Mouse (Mus musculus) kidney, embryonic 15.5 days (tissue): ENCODE data around the gene Fibcd1. TPM values are rescaled to one million over a fixed set of nuclear protein-coding genes. Genes with fewer than 3 reads are reported as not detected.
A peak's percentile ranks its signal among the peaks of the same experiment; 100 is the strongest.

Experiments
- ATAC-seq: fragments of 200-750 bp; cut with Nextera tagmentation; replicated peaks from 2 replicates; pipeline ENCODE4 v1.8.0; 2017; ENCODE audit warnings: moderate TSS enrichment; ENCODE audit not compliant: low FRiP score
- H3K27ac ChIP-seq: fragments of 300-500 bp; sonication (generic); 2 replicates; pipeline ENCODE4 v1.5.1; 2015; ENCODE audit warnings: mild to moderate bottlenecking, inconsistent platforms
- H3K27me3 ChIP-seq: fragments of 300-500 bp; sonication (generic); 2 replicates; pipeline ENCODE4 v1.6.1; 2015; ENCODE audit warnings: inconsistent platforms
- H3K36me3 ChIP-seq: fragments of 300-500 bp; sonication (generic); 2 replicates; pipeline ENCODE4 v1.6.1; 2015; ENCODE audit warnings: inconsistent platforms
- H3K4me1 ChIP-seq: fragments of 300-500 bp; sonication (generic); 2 replicates; pipeline ENCODE4 v1.6.1; 2015; ENCODE audit warnings: inconsistent platforms
- H3K4me2 ChIP-seq: fragments of 300-500 bp; sonication (generic); 2 replicates; pipeline ENCODE4 v1.6.1; 2015; ENCODE audit warnings: moderate library complexity, mild to moderate bottlenecking, inconsistent platforms
- H3K4me3 ChIP-seq: fragments of 300-500 bp; sonication (generic); replicated peaks from 2 replicates; pipeline ENCODE4 v1.5.1; 2015; ENCODE audit warnings: mild to moderate bottlenecking, inconsistent platforms
- H3K9ac ChIP-seq: fragments of 300-500 bp; sonication (generic); 2 replicates; pipeline ENCODE4 v1.6.1; 2015; ENCODE audit warnings: mild to moderate bottlenecking, inconsistent platforms
- H3K9me3 ChIP-seq: fragments of 300-500 bp; sonication (generic); replicated peaks from 2 replicates; pipeline ENCODE4 v1.6.1; 2016; ENCODE audit warnings: inconsistent platforms
- WGBS: fragments of 180-500 bp; shearing (Covaris S2); methylation state at CpG from one replicate; pipeline ENCODE4 v1.1.7; 2015; ENCODE audit warnings: mixed read lengths; 5-methylcytosine and 5-hydroxymethylcytosine counted together
- polyA plus RNA-seq: library from polyadenylated mRNA; unstranded; fragments of >200 nt; fragmentation: Nextera tagmentation; extraction: Ambion mirVana; gene quantifications from 2 replicates; pipeline ENCODE4 v1.2.1, GENCODE M21; 2015

The Fibcd1 gene
- polyA plus RNA-seq, 1 experiment from 2014 or later = 1.6 TPM

DNA sequence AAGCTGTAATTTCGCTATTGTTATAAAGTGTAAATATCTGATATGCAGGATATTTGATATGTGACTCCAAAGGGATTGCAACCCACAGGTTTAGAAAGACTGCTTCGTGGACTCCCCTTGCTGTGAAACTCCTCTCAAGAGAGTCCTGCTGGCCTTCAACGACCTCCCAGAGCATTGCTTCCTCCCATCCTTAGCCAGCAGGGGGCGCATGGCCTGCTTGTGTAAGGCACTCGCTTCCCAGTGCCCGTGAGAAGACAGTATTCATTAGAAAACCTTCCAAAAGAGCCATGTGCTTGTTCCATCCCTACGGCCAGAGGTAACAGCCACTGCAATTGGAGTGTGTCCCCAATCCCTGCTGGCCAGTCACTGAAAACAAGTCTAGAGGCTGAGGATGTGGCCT, 58.8 kb downstream of the Fibcd1 start:
- Histone ChIP-seq H3K4me3 (no peak overlapping the region), H3K9ac (no peak overlapping the region), H3K36me3 (peaks cover 99% of the 10 kb centered on the region), H3K9me3 (no peaks in the 10 kb centered on the region), H3K4me2 (no peak overlapping the region), H3K27me3 (no peaks in the 10 kb centered on the region), H3K27ac (no peak overlapping the region), H3K4me1 (peaks cover 19% of the 10 kb centered on the region; the same call in 1 of the 2 replicates)
- no peak for ATAC-seq
- WGBS = 22% methylated on average over 7 of the region's 7 CpGs

DNA sequence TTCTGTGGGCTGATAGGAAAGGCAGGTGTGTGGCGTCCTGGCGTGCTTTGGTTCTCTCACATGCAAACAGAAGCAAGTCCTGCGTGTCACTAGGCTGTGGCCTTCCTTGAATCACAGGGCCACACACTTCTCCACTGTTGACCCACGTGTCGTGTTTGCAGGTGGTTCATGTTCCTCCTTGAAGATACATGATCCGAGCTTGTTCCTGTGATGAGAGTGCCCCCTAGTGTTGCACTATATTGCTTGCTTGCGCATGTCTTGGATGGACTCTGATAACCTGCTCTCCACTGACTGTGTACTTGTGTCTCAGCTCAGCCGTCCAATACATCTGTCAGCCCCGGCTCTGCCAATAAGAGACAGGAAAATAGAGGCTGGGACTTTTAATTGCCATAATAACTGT, 60.7 kb downstream of the Fibcd1 start:
- WGBS = 29% methylated on average over 9 of the region's 9 CpGs
- Histone ChIP-seq H3K4me2 (no peak overlapping the region), H3K36me3 (peaks cover 99% of the 10 kb centered on the region), H3K4me1 (peaks cover 8% of the 10 kb centered on the region; the same call in 1 of the 2 replicates), H3K9ac (no peak overlapping the region), H3K27ac (no peak overlapping the region), H3K27me3 (no peaks in the 10 kb centered on the region), H3K4me3 (no peak overlapping the region), H3K9me3 (no peaks in the 10 kb centered on the region)
- 0 out of 2 replicates have a peak, but pooled peaks have one; percentile 58 for ATAC-seq

DNA sequence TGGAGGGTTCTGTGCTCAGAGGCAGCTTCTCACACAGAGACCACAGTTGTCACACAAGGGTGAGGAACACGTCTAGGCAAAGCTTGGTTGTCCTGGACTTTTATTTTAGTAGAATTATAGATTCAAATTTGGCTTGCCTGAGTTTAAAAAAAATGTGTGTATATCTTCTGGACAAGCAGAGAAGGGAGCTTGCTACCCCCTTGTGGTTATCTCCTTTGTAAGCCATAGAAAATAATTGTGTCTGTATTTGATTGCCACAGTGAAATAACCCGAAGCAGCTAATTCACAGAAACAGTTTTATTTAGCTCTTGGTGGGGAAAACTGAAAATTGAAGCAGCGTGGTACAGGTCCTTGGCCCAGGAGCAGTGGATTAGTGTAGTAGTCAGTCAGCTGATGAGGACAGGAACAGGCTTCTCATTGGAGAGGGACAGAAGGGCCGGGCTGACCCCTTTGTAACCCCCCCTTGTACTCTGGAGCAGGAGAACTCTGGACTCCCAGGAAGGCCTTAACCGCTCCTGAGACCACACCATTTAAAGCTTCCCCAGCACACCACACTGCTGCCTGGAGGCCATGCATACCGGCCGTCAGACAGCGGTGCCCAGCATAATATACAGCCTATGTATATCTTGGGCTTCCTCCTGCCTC, 62.7 kb downstream of the Fibcd1 start:
- peaks cover 8% of the 10 kb centered on the region; the same call in 1 of the 2 replicates for H3K4me1 ChIP-seq
- no peak overlapping the region for H3K4me2 ChIP-seq
- peaks cover 99% of the 10 kb centered on the region for H3K36me3 ChIP-seq
- H3K27me3 ChIP-seq = no peaks in the 10 kb centered on the region
- H3K9ac ChIP-seq = no peak overlapping the region
- 0 out of 2 replicates have a peak, but pooled peaks have one; percentile 49 for ATAC-seq
- H3K9me3 ChIP-seq = no peaks in the 10 kb centered on the region
- H3K4me3 ChIP-seq = no peak overlapping the region
- 51% methylated on average over 8 of the region's 8 CpGs for WGBS
- no peak overlapping the region for H3K27ac ChIP-seq

DNA sequence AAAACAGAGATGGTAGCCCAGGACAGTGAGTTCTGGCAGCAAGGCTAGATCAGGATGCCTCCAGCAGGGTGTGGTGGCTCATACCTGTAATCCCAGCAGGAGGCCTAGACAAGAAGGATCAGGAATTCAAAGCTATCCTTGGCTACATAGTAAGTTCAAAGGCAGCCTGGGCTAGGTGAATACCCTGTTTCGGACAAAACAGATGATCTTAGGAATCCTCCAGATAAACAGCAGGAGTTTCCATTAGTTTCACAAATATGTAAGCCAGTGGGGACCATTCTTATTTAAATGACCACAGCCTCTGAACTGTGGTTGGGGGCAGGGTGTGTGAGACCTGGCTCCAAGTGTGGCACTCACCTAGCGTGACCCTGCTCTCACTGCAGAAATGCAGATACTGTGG, 66.5 kb downstream of the Fibcd1 start:
- H3K4me2 ChIP-seq = no peak overlapping the region
- 0 out of 2 replicates have a peak, but pooled peaks cover 8% of the 10 kb centered on the region for H3K4me1 ChIP-seq
- WGBS = 87% methylated on average over 2 of the region's 2 CpGs
- H3K27ac ChIP-seq = no peak overlapping the region
- H3K4me3 ChIP-seq = no peak overlapping the region
- peaks cover 86% of the 10 kb centered on the region for H3K36me3 ChIP-seq
- H3K27me3 ChIP-seq = no peaks in the 10 kb centered on the region
- no peak overlapping the region for H3K9ac ChIP-seq
- ATAC-seq = no peak
- H3K9me3 ChIP-seq = no peaks in the 10 kb centered on the region

DNA sequence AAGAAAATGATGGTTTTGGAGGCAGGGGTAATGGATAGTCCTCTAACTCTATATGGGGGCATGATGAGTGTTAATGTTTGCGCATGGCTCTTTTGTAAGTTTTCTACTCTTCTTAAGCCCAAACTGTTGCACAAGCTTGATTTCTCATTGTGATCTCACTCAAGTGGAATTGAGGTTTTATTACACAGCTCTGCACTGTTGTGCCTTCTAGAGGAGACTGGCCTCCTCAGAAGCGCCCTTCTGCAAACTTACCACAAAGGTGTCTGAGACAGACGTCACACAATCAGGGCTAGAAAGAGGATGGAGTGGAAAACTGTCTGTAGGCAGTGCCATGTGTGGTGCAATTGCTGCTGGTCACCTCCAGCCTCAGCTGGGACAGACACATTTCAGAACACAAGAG, 69.3 kb downstream of the Fibcd1 start:
- no peaks in the 10 kb centered on the region for H3K9me3 ChIP-seq
- peaks cover 62% of the 10 kb centered on the region for H3K36me3 ChIP-seq
- no peak overlapping the region for H3K9ac ChIP-seq
- WGBS = 94% methylated on average over 3 of the region's 3 CpGs
- no peak overlapping the region for H3K27ac ChIP-seq
- H3K4me3 ChIP-seq = no peak overlapping the region
- no peak for ATAC-seq
- no peaks in the 10 kb centered on the region for H3K27me3 ChIP-seq
- H3K4me2 ChIP-seq = no peak overlapping the region
- H3K4me1 ChIP-seq = peaks cover 21% of the 10 kb centered on the region

DNA sequence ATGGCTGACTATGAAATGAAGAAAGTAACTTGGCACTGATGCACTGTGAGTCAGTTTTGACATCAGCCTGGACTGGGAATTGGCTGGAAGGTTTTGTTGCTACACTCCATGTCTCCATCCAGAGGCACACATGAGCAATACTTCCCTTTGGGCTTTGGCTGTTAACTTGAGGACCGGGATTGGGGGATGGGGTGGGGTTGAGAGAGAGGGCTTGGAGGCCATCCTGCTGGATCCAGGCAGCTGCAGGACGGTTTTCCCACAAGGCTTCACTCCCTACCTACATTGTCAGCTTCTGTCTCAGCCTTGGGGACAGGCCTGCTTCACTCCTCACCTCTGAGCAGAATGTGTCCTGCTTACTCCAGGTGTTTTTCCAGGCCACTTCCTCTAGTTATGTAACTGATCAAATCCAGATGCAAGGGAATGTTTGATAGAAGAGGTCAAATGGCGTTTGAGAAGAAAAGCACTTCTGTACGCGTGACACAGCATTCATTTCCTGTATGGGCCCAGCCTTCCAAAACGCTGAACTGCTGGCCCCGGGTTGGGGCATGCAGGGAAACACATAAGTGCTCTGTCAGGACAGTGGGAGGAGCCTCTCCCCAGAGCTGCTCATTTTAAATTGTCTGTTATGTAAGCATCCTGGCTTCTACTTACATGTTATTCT, 74.9 kb downstream of the Fibcd1 start:
- peak overlapping the region; percentile 24 for H3K4me2 ChIP-seq
- H3K4me1 ChIP-seq = peaks cover 75% of the 10 kb centered on the region
- peak; percentile 78 for ATAC-seq
- H3K27me3 ChIP-seq = no peaks in the 10 kb centered on the region
- H3K27ac ChIP-seq = peak overlapping the region; percentile 90
- H3K4me3 ChIP-seq = no peak overlapping the region
- H3K9ac ChIP-seq = no peak overlapping the region
- WGBS = 11% methylated on average over 7 of the region's 7 CpGs
- no peaks in the 10 kb centered on the region for H3K9me3 ChIP-seq
- H3K36me3 ChIP-seq = peaks cover 15% of the 10 kb centered on the region

DNA sequence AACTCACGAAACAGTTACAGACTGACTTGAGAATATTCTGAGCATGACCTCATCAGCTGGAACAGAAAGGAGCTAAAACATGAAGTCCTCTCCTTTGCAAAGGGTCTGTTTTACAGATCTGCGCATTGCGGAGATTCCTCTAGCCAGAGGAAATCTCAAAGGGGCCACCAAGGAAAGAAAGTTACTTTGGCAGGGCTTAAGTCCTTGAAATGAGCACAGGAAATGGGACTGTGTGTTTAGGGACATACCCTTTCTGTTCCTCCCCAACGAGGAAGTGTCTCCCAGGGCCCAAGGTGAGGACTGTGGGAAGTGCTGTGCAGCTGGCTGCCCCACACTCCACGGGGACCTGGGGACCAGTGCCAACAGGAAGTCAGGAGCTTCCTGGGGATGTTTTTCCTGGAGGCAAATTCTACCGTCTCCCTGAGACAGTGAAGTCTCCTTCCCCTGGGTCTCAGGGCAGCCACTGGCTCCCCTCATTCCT, 76.1 kb downstream of the Fibcd1 start:
- Histone ChIP-seq H3K4me2 (peak overlapping the region; percentile 12), H3K27ac (peak overlapping the region; percentile 90), H3K36me3 (peaks cover 8% of the 10 kb centered on the region), H3K4me3 (no peak overlapping the region), H3K9me3 (no peaks in the 10 kb centered on the region), H3K4me1 (peaks cover 87% of the 10 kb centered on the region), H3K9ac (no peak overlapping the region), H3K27me3 (no peaks in the 10 kb centered on the region)
- no peak for ATAC-seq
- 19% methylated on average over 6 of the region's 6 CpGs for WGBS

DNA sequence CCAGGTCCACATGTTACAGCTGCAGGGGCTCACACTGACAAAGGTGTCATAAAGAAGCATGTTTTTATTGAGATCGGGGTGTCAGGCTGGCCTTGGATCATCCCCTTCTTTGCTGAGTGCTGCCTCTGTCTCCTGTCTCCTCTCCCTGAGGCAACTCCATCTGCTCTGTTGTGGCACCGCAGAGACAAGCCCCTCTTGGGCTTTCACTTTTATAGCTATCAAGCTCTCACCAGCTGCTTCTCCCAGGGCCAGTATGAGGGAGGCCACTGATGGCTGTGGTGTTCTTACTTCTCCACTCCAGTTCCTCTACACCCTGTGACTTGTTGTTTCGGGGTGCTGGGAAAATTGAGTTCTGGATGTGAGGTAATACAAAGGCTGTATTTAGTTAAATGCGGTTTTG, 76.7 kb downstream of the Fibcd1 start:
- H3K4me2 ChIP-seq = peak overlapping the region; percentile 12
- ATAC-seq = no peak
- peaks cover 2% of the 10 kb centered on the region for H3K36me3 ChIP-seq
- peak overlapping the region; percentile 90 for H3K27ac ChIP-seq
- 28% methylated on average over 4 of the region's 4 CpGs for WGBS
- no peak overlapping the region for H3K4me3 ChIP-seq
- no peaks in the 10 kb centered on the region for H3K9me3 ChIP-seq
- no peak overlapping the region for H3K9ac ChIP-seq
- H3K27me3 ChIP-seq = no peaks in the 10 kb centered on the region
- peaks cover 91% of the 10 kb centered on the region for H3K4me1 ChIP-seq

DNA sequence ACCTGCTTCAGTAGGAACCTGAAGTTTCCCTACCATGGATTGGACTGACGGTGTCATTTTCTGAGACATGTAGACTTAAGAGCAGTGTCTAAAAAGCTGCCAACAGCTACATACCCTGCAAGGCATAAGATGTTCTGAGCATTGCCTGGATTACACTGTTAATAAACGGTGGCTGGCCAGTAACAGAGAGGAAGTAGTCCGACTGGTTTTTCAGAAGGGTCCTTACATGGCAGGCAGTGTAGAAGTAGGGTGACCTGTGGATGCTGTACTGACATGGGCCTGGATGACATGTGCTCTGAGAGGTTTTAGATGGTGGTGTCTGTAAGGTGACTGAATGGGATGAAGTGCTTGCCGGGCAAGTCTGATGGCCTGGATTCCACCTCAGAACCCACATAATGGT, 78.0 kb downstream of the Fibcd1 start:
- no peak overlapping the region for H3K4me3 ChIP-seq
- H3K9me3 ChIP-seq = no peaks in the 10 kb centered on the region
- H3K9ac ChIP-seq = no peak overlapping the region
- H3K4me1 ChIP-seq = peaks cover 92% of the 10 kb centered on the region
- H3K27me3 ChIP-seq = no peaks in the 10 kb centered on the region
- no peak overlapping the region for H3K4me2 ChIP-seq
- 73% methylated on average over 4 of the region's 4 CpGs for WGBS
- no peak for ATAC-seq
- H3K27ac ChIP-seq = peak overlapping the region; percentile 90; the same call in 1 of the 2 replicates
- no peaks in the 10 kb centered on the region for H3K36me3 ChIP-seq

DNA sequence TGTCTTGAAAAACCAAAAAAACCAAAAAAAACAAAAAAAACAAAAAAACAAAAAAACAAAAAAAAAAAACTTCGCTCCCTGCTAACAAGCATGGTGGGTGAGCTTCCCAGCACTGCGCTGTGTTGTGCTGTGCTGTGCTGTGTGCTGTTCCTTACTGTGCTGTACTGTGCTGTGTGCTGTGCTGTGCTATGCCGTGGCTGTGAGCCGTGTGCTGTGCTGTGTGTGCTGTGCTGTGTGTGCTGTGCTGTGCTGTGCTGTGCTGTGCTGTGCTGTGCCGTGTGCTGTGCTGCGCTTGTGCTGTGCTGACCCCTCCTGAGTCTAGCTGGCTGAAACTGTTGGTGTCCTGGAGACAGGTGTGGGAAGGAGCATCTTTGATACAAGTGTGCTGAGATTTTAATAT, 78.7 kb downstream of the Fibcd1 start:
- WGBS = 97% methylated on average over 6 of the region's 6 CpGs
- H3K27ac ChIP-seq = 0 out of 2 replicates have a peak overlapping the region, but pooled peaks have one; percentile 18
- H3K4me3 ChIP-seq = no peak overlapping the region
- no peaks in the 10 kb centered on the region for H3K27me3 ChIP-seq
- H3K36me3 ChIP-seq = no peaks in the 10 kb centered on the region
- 0 out of 2 replicates have a peak, but pooled peaks have one; percentile 44 for ATAC-seq
- H3K4me2 ChIP-seq = no peak overlapping the region
- no peaks in the 10 kb centered on the region for H3K9me3 ChIP-seq
- no peak overlapping the region for H3K9ac ChIP-seq
- H3K4me1 ChIP-seq = peaks cover 92% of the 10 kb centered on the region
